Mouse (Mus musculus) C2C12 (cell line): ENCODE results near the gene Ralgds.

Source experiments
- CEBPB ChIP-seq: IDR thresholded peaks from one replicate; pipeline ENCODE4 v1.6.1; 2011; ENCODE audit warnings: low read depth, mild to moderate bottlenecking, control low read depth, moderate library complexity
- CTCF ChIP-seq: IDR thresholded peaks from one replicate; pipeline ENCODE4 v1.5.1; 2011; ENCODE audit not compliant: control insufficient read depth, insufficient read depth, insufficient read length
- MAX ChIP-seq: IDR thresholded peaks from one replicate; pipeline ENCODE4 v1.6.1; 2011; ENCODE audit warnings: mild to moderate bottlenecking, control low read depth
- USF1 ChIP-seq: IDR thresholded peaks from one replicate; pipeline ENCODE4 v1.6.1; 2011; ENCODE audit warnings: low read depth, mild to moderate bottlenecking, control low read depth, moderate library complexity

GRCm38 (mm10) chr2:28495801-28496595 is 16.9 kb upstream of the Ralgds start:
- TF ChIP-seq CTCF (no peak), CEBPB (no peak), USF1 (no peak), MAX (no peak)
